Mouse (Mus musculus) liver, embryonic 11.5 days (tissue): ENCODE results near the gene Krt8. TPM values are rescaled to one million over a fixed set of nuclear protein-coding genes. Genes with fewer than 3 reads are reported as not detected.

Source experiments
- ATAC-seq: fragments of 200-750 bp; cut with Nextera tagmentation; replicated peaks from 2 replicates; pipeline ENCODE4 v1.8.0; 2017; ENCODE audit warnings: moderate number of reproducible peaks, mild to moderate bottlenecking, moderate TSS enrichment, moderate library complexity; ENCODE audit not compliant: low FRiP score
- DNase-seq: peaks from one replicate; pipeline ENCODE4 v3.0.0-alpha.2; 2017; ENCODE audit warnings: low spot score
- H3K27ac ChIP-seq: fragments of 300-500 bp; sonication (generic); 2 replicates; pipeline ENCODE4 v1.5.1; 2014; ENCODE audit warnings: mild to moderate bottlenecking, low read depth, low read length, control low read depth
- H3K27me3 ChIP-seq: fragments of 300-500 bp; sonication (generic); replicated peaks from 2 replicates; pipeline ENCODE4 v1.6.1; 2014; ENCODE audit warnings: low read length, mixed read lengths; ENCODE audit not compliant: control insufficient read depth, insufficient read depth
- H3K36me3 ChIP-seq: fragments of 300-500 bp; sonication (generic); 2 replicates; pipeline ENCODE4 v1.6.1; 2014; ENCODE audit warnings: mild to moderate bottlenecking, low read length, moderate library complexity, mixed read lengths; ENCODE audit not compliant: control insufficient read depth, insufficient read depth
- H3K4me1 ChIP-seq: fragments of 300-500 bp; sonication (generic); replicated peaks from 2 replicates; pipeline ENCODE4 v1.6.1; 2014; ENCODE audit warnings: low read length, mixed read lengths; ENCODE audit not compliant: control insufficient read depth, insufficient read depth
- H3K4me2 ChIP-seq: fragments of 300-500 bp; sonication (generic); 2 replicates; pipeline ENCODE4 v1.6.1; 2014; ENCODE audit warnings: mild to moderate bottlenecking, control low read depth, moderate library complexity
- H3K4me3 ChIP-seq: fragments of 300-500 bp; sonication (generic); 2 replicates; pipeline ENCODE4 v1.5.1; 2014; ENCODE audit warnings: low read depth, low read length, control low read depth
- H3K9ac ChIP-seq: fragments of 300-500 bp; sonication (generic); 2 replicates; pipeline ENCODE4 v1.6.1; 2014; ENCODE audit warnings: low read depth, low read length, control low read depth
- H3K9me3 ChIP-seq: fragments of 300-500 bp; sonication (generic); 2 replicates; pipeline ENCODE4 v1.6.1; 2016; ENCODE audit warnings: low read length, inconsistent platforms, mixed read lengths; ENCODE audit not compliant: control insufficient read depth
- WGBS: fragments of 180-500 bp; shearing (Covaris S2); extraction: QIAGEN DNeasy Blood & Tissue Kit; methylation state at CpG from one replicate; pipeline ENCODE4 v1.1.7; 2014; 5-methylcytosine and 5-hydroxymethylcytosine counted together
- polyA plus RNA-seq: library from polyadenylated mRNA; unstranded; fragments of >200 nt; fragmentation: Nextera tagmentation; extraction: Ambion mirVana; gene quantifications from 2 replicates; pipeline ENCODE4 v1.2.1, GENCODE M21; 2014

Gene Krt8
- polyA plus RNA-seq, result 103 TPM in 2 replicates

DNA sequence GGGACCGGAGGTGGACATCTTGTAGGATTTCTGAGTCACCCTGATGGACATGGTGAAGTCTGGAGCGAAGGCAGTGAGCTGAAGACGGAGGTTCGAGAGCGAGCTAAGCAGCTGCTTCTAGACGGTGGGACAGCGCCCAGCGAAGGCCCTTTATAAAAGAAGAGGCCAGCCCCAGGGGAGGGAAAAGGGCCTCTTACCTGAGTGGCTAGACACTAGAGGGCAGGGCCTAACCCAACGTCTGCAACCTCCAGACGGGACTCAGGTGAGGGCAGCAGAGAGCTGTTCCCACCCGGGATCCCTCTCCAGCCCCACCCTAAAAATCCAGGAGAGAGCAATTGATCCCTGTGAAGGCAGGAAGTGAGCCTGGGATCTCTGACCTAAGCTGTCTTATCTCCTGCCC is at the start of gene Krt8:
Gene Krt8, minus strand, starts transcription at position 294 of the 400 bp plus-strand sequence.
- Histone ChIP-seq H3K27me3 (peaks cover 50% of the 10 kb centered on the region), H3K9me3 (no peaks in the 10 kb centered on the region)

DNA sequence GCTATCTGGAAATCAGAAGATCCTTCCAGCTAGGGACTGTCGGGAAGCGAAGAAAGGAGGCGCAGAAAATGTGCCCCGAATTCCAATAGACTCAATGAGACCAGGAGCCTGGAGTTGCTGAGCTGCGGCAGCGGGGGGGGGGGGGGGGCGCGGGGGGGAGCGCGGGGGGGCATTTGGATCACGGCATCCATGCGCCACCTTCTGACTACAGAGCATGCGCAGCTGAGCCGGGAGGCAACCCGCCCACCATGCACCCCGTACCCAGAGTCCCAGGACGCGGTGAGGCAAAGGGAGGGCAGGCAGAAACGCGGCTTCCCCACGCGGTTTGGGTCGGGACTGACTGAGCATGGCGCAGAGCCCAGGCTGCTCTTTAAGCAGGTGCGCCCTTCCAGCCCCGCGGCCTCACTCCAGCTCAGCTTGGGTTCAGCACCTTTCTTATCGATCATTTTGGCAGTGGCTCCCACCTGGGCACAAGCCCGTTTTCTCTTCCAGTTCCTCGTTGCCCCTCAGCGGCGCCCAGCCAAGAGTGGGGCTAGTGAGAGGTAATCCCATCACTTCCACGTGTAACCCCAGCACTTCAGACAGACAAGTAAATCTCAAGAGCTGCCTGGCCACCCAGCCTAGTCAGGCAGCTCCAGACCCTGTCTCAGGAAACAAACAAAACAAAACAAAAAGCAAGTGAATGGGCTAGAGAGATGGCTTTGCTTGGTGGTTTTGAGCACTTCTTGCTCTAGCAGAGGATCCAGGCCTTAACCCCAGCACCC is 47.8 kb upstream of the Krt8 start:
- ATAC-seq, result peak; percentile 49; the same call in 1 of the 2 replicates
- no peaks in the 10 kb centered on the region for H3K4me1 ChIP-seq
- H3K27me3 ChIP-seq, result no peaks in the 10 kb centered on the region
- peak overlapping the region; percentile 79 for H3K4me2 ChIP-seq
- peak; percentile 60 for DNase-seq
- H3K9ac ChIP-seq, result peak overlapping the region; percentile 64
- H3K9me3 ChIP-seq, result no peaks in the 10 kb centered on the region
- H3K36me3 ChIP-seq, result no peaks in the 10 kb centered on the region
- peak overlapping the region; percentile 54 for H3K4me3 ChIP-seq
- 2% methylated on average over 29 of the region's 33 CpGs for WGBS
- peak overlapping the region; percentile 49 for H3K27ac ChIP-seq

More for the DNA sequence above, at the start of gene Krt8:
- DNase-seq (no peak), ATAC-seq (no peak)
- no peaks in the 10 kb centered on the region for H3K36me3 ChIP-seq
- WGBS, result 12% methylated on average over 10 of the region's 11 CpGs
- H3K4me2 ChIP-seq, result peak within 1 kb of the TSS; percentile 70
- peaks cover 7% of the 10 kb centered on the region for H3K4me1 ChIP-seq
- peak within 1 kb of the TSS; percentile 64 for H3K9ac ChIP-seq
- H3K27ac ChIP-seq, result peak within 1 kb of the TSS; percentile 41
- peak within 1 kb of the TSS; percentile 46 for H3K4me3 ChIP-seq

DNA sequence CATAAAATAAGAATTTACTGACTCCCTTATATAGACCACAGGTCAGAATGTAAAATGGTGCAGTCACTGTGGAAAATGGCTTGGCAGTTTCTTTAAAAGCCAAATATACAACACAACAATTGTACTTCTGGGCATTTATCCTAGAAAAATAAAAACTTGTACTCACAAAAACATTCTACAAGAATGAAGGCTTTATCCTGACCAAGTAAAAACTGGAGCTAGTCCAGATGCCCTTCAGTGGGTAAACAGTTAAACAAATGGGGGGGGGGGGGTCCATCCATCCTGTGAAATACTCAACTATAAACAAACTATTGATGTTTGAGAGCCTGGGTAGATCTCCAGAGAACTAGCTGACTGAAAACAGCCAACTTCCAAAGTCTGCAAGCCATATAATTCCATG is 45.6 kb upstream of the Krt8 start:
- Histone ChIP-seq H3K9me3 (no peaks in the 10 kb centered on the region), H3K27me3 (no peaks in the 10 kb centered on the region), H3K4me2 (no peak overlapping the region), H3K4me1 (no peaks in the 10 kb centered on the region), H3K9ac (no peak overlapping the region), H3K4me3 (no peak overlapping the region), H3K36me3 (no peaks in the 10 kb centered on the region), H3K27ac (no peak overlapping the region)
- no peak for DNase-seq
- no peak for ATAC-seq

DNA sequence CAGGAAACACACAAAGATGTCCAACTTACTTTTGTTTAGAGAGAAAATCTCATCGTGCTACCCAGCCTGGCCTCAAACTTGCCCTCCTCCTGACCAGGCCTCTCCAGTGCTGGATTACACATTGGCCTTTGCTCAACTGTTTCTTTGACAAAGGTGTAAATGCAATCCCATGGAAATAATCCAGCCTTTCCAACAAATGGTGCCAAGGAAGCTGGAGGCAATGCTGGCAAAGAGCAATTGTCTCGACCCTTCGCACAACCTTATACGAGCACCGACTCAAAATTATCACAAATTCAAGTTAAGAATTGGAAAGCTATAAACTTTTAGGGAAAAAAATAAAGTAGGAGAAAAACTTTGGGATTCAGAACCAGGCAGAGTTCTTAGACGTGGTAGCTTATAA is 43.7 kb upstream of the Krt8 start:
- no peak for DNase-seq
- WGBS, result 84% methylated on average over 6 of the region's 6 CpGs
- H3K36me3 ChIP-seq, result no peaks in the 10 kb centered on the region

DNA sequence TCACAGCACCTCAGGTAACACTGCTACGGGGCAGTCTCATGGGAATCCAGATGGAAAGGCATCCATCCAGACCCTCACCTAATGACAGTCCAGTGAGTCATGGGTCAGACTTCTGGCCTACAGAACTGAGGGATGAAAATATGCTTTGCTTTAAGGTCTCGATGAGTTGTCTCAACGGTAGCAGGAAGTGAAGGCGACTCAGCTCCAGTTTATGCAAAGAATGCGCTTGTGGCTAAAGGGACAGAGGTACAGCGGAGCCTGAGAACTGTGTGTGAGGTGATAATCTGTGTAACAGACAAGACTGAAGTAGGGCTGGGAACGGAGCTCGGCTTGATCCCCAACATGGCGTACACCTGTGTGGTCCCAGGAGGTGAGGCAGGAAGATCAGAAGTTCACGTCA is 41.4 kb upstream of the Krt8 start:
- no peaks in the 10 kb centered on the region for H3K27me3 ChIP-seq
- no peak overlapping the region for H3K4me2 ChIP-seq
- no peak overlapping the region for H3K9ac ChIP-seq
- H3K9me3 ChIP-seq, result no peaks in the 10 kb centered on the region
- DNase-seq (no peak), ATAC-seq (no peak)
- 80% methylated on average over 10 of the region's 10 CpGs for WGBS
- H3K4me3 ChIP-seq, result no peak overlapping the region
- H3K36me3 ChIP-seq, result no peaks in the 10 kb centered on the region
- H3K27ac ChIP-seq, result no peak overlapping the region
- H3K4me1 ChIP-seq, result 0 out of 2 replicates have a peak, but pooled peaks cover 2% of the 10 kb centered on the region

More for the DNA sequence above, 43.7 kb upstream of the Krt8 start:
- H3K4me3 ChIP-seq, result no peak overlapping the region
- no peak overlapping the region for H3K27ac ChIP-seq
- no peaks in the 10 kb centered on the region for H3K9me3 ChIP-seq
- H3K4me2 ChIP-seq, result no peak overlapping the region
- no peaks in the 10 kb centered on the region for H3K4me1 ChIP-seq
- H3K9ac ChIP-seq, result no peak overlapping the region
- no peak for ATAC-seq
- no peaks in the 10 kb centered on the region for H3K27me3 ChIP-seq

DNA sequence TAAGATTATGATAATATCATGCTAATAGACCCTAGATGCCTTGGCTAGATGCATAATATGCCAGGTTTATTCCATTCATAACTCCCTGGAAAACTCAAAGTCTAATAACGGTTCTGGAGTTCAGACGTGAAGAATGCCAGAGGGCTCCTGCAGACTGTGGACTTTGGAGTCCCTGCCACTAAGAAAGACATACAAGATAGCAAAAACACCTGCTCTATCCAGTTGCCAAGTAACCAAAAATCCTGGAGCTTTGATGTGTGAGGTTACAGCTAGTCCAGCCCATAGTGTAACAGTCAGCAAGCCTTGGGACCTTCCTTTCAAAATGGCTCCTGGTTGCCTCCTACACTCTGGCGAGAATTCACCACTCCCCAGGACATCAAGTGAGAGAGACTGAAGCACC is 40.5 kb upstream of the Krt8 start:
- H3K9ac ChIP-seq, result no peak overlapping the region
- DNase-seq, result no peak
- ATAC-seq, result no peak
- no peaks in the 10 kb centered on the region for H3K27me3 ChIP-seq
- H3K9me3 ChIP-seq, result no peaks in the 10 kb centered on the region
- WGBS, result 75% methylated on average over 3 of the region's 3 CpGs
- H3K27ac ChIP-seq, result no peak overlapping the region
- H3K4me3 ChIP-seq, result no peak overlapping the region
- no peaks in the 10 kb centered on the region for H3K36me3 ChIP-seq
- no peak overlapping the region for H3K4me2 ChIP-seq
- H3K4me1 ChIP-seq, result 0 out of 2 replicates have a peak, but pooled peaks cover 2% of the 10 kb centered on the region

DNA sequence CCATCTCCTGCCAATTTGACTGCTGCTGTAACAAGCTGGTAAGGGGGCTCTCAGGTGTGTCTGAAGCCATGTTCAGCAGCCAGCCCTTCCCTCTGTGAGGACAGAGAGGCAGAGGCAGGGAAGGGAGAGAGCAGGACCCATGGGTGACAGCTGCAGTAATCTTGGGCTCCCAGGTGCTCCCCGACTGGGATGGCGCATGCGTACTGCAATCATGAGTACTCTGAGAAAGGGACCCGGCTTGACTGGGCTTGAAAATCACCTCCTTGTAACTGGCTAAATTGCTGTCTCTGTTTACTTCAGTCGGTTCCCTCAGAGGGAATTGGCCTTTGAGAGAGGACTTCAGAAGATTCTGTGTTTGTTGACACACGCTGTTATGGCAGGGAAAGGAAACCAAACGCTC is 37.7 kb upstream of the Krt8 start:
- H3K27me3 ChIP-seq, result no peaks in the 10 kb centered on the region; the same call in 1 of the 2 replicates
- H3K27ac ChIP-seq, result no peak overlapping the region
- 54% methylated on average over 7 of the region's 7 CpGs for WGBS

DNA sequence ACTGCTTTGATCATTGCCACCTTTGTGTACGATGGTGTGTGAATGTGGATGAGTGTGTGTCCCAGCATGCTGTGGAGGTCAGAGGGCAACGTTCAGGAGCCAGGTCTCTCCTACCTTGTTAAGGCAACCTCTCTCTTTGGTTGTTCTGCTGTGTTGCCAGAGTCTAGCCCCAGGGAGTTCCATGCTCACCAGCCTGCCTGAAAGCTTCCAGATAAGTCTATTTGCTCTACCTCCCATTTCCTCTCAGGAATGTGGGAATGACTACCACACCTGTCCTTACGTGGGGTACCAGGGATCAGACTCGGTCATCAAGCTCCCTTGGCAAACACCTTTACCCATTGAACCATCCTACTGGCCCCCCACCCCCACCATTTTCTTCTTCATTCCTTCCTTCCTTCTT is 36.0 kb upstream of the Krt8 start:
- 0 out of 2 replicates have a peak, but pooled peaks cover 2% of the 10 kb centered on the region for H3K4me1 ChIP-seq
- H3K4me3 ChIP-seq, result no peak overlapping the region
- H3K27me3 ChIP-seq, result no peaks in the 10 kb centered on the region; the same call in 1 of the 2 replicates
- no peaks in the 10 kb centered on the region for H3K36me3 ChIP-seq
- H3K9ac ChIP-seq, result no peak overlapping the region
- H3K4me2 ChIP-seq, result no peak overlapping the region
- ATAC-seq, result no peak
- DNase-seq, result no peak
- 69% methylated on average over 4 of the region's 4 CpGs for WGBS
- H3K9me3 ChIP-seq, result no peaks in the 10 kb centered on the region
- no peak overlapping the region for H3K27ac ChIP-seq

More for the DNA sequence above, 37.7 kb upstream of the Krt8 start:
- Histone ChIP-seq H3K4me2 (no peak overlapping the region), H3K36me3 (no peaks in the 10 kb centered on the region), H3K4me1 (0 out of 2 replicates have a peak, but pooled peaks cover 2% of the 10 kb centered on the region), H3K4me3 (no peak overlapping the region), H3K9me3 (no peaks in the 10 kb centered on the region), H3K9ac (no peak overlapping the region)
- ATAC-seq, result no peak
- DNase-seq, result no peak
